Mouse (Mus musculus): ENCODE data around the gene Ushbp1.

DNA sequence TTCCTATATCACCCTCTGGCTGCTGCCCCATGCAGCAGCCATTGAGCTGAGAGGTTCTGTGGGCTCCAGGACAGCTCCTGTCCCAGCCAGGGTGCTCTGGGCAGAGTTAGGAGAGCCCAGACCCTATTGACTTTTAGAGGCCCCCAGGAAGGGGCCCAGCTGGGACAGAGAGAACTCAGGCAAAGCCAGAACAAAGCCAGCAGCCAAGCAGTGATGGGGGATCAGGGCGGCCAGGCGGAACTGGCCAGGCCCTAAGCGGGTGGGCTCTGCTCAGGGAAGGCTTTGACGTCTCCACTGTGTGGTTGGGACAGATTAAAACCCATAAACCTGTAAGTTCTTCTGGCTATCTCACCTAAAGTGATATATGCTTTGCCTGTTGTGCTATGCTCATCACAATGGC is 16.6 kb downstream of the Ushbp1 start:
- TF ChIP-seq CTCF (IDR thresholded peaks at IDR 0.05; ENCODE audit: low read depth) = peak; percentile 6; the same call in 1 of the 2 replicates
- TF ChIP-seq EP300 (optimal IDR thresholded peaks at IDR 0.05) = no peak
